Mouse (Mus musculus): ENCODE measurements at regions not wholly inside any gene's neighbourhood (a gene's known extent, or its start where the extent isn't known, plus 50 kb on each side); places are given as distances from the start of the nearest gene placed in this dataset.
A peak's percentile ranks its signal among the peaks of the same experiment; 100 is the strongest.

DNA sequence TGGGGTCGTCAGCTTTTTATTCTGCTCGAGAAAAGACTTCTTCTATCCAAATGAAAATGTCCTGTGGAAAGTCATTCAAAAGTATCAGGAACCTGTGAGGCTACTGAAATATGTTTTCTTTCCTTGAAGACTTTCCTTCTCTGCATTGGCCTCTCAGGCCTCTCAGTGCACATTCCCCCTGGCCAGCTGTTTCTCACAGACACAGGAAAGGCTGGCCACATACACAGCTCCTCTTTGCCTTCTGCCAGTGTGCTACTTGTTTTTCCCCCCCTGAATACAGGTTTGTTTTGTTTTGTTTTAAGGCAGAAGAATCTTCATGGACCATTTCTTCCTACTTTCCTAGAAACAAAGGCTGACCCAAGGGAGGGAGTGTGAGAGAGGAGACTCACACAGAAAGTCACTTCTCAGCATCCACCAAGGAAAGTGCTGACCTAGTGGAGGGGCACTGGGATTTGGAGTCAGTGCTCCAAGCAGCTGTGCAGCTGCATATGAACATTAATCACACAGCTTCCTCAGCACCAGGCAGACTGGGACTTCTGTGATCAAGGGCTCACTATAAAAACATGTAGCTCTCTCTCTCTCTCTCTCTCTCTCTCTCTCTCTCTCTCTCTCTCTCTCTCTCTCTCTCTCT lies 324.0 kb downstream of the Etaa1 start:
- no peak for DNase-seq (ENCODE audit: low spot score)

DNA sequence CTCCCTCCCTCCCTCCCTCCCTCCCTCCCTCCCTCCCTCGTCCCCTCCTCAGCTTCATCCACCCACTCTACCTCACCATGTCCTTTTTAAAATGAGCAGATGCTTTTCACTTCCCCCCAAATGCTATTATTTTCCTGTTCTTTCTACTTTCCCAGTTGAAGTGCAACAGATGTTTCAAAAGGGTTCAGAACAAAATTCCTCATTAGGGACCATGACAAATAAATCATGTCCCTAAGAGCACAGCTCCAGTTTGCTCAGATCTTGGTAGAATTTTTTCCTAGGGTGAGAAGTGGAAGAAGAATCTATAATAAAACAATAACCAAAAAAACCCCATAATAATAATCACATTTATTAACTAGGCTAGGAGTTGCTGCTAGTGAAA lies 323.5 kb downstream of the Etaa1 start:
- DNase-seq (ENCODE audit: low spot score) = no peak

DNA sequence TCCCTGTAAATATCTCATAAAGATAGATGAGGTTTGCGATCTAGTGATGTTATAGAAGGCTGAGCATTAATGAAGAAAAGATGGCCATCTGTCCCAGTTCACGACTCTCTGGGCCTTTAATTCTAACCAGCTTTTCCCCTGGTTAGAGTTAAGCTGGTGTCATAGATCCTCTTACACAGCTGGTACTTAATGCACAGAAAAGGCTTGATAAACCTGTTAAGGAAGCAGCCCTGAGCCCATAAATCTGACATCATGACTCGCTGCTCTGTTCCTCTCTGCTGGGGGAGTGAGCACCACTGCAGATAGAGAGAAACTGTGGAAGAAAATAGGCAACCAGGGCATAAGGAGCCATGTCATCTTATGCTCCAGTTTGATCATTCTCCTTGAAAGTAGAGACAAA lies 316.5 kb downstream of the Etaa1 start:
- no peak for DNase-seq (ENCODE audit: low spot score)

DNA sequence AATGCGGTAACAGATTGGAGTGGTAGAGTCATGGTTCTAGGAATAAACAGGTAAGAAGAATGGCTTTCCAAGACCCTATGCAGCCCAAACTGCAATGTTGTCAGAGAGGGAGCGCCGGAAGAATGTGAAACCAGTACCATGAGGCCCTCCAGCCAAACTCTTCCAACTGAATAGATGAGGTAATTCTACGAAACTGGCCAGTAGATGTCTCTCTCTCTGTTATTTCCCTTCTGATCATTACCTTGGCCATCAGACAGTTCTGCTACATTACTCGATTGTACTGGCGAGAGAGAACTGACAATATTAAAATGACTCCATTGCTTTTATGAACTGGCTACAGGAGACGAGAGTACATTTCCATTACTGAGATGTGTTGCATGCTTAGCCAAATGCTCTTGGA lies 313.8 kb downstream of the Etaa1 start:
- DNase-seq (ENCODE audit: low spot score) = no peak

DNA sequence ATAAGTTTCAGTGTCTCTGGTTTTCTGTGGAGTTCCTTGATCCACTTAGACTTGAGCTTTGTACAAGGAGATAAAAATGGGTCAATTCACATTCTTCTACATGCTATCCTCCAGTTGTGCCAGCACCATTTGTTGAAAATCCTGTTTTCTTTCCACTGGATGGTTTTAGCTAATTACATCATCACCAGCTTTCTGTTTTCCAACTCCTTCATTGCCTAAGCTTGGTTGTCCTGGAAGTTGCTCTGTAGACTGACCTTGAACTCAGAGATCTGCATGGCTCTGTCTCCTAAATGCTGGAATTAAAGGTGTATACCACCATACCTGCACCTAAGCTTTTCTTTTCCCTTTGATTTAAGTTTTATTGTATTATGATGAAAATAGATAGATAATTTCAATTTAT lies 306.2 kb downstream of the Etaa1 start:
- no peak for DNase-seq (ENCODE audit: low spot score)

DNA sequence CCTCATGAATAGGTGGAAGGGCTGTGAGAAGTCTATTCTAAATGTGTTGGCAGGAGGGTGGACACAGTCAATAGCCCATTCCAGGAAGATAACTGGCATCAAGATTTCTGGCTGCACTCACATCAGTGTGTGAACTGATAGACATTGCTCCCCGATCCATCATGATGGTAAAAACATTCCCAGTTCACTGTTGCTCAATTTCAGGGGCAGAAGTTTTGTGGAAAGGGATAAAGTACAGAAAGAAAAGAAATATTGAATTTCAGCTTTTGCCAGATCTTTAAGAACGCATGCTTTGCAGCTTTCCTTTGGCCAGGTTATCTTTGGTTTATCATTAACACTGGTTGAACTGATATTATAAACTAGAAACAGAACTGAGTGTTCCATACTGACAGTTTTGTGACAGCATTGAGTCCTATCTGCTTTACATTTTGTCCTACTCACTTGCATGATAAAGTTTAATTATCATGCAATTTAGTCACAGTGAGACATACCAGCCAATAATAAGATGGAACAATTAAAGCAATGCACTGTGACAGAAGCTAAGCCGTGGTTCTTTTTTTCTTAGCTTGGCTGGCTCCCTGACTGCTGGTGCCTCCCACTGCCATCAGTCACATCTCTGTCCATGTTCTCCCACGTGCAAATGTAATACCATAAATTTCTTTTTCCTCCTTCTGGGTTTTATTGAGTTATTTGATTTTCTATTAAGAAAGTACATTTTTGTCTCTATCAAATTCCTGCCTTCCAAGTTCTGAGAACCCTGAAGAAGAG lies 302.1 kb downstream of the Etaa1 start:
- no peak for DNase-seq (ENCODE audit: low spot score)

DNA sequence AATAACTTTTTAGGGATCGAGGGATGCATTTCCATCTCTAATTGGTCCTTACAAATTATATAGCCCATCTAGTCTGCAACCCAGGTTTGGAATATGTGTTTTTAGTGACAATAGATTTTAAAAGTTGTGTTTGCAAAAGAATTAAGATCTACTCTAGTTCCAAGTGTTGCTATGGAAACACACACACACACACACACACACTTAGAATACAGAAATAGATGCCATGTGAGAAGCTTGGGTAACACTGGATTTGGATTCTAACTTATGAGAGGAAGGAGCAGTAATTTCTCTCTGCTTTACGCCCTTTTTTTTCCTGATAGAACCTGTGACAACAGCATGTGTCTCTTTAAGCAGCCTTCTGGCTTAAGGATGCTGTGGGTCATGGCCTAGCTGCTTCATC lies 297.8 kb downstream of the Etaa1 start:
- DNase-seq (ENCODE audit: low spot score) = no peak

DNA sequence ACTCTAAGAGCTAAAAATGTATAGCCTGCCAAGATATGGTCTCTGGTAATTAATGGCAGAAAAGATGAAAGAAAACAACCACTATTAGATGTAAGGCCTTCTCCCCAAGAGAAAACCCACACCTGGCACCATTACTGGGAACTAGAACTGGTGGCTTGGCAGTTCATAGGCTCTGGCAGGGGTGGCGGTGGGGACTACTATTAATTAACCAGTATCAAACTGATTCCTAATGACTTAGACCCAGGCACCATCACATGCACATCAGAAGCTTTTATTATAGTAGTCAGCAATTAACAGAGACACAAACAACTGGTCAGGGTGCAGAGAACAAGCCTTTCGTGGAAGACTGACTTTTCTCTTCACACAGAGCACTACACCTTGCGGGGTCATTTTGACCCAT lies 296.0 kb downstream of the Etaa1 start:
- DNase-seq (ENCODE audit: low spot score) = no peak

DNA sequence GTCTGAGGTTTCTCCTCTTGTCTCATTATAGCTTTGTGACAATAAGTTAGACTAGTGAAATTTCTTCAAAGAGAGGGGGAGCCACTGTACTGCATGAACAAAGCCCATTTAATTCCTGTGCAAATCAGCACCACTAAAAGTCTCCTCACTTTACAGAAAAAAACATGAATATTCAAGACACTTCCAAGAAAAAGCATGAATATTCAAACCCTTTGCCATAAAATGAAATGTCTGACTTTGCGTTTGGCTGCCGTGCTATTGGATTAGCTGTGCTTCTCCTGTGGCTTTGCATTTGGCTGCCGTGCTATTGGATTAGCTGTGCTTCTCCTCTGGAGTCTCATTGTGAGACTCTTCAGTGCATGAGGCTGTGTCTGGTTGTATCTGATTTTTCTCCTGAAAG lies 295.4 kb downstream of the Etaa1 start:
- no peak for DNase-seq (ENCODE audit: low spot score)

DNA sequence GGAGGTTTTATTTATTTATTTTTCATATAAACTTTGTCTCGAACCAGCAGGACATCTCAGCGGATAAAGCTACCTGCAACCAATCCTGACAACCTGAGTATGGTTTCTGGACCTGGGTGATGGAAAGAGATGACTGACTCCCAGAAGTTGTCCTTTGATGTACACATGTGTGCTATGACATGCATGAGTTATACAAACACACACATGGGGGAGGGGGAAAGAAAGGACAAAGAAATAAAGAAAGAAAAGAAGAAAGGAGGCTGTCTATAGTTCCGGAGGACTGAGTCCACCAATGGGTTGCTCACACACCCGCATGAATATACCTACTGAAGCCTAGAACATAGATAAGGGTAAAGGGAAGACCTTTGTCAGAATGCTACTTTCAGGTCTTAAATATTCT lies 295.0 kb downstream of the Etaa1 start:
- DNase-seq (ENCODE audit: low spot score) = no peak

DNA sequence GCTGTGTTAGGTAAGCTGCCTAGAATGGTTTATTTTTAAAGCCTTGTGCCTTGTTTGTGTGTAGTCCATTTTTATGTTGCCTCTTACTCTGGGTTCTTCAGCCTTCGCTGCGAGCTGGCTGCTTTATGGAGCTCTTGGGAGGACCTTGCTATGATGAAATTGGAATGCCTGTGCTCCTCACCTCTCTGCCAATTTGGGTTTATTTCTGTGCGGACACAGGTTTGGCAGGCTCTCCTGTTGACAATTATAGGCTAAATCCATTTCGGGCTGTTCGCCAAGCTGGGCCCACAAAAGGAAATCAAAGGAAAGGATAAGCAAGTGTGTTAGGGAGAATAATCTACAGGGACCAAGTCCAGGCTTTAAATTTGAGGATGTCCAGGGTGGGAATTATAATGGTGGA lies 289.8 kb downstream of the Etaa1 start:
- peak; percentile 15 for DNase-seq (ENCODE audit: low spot score)

DNA sequence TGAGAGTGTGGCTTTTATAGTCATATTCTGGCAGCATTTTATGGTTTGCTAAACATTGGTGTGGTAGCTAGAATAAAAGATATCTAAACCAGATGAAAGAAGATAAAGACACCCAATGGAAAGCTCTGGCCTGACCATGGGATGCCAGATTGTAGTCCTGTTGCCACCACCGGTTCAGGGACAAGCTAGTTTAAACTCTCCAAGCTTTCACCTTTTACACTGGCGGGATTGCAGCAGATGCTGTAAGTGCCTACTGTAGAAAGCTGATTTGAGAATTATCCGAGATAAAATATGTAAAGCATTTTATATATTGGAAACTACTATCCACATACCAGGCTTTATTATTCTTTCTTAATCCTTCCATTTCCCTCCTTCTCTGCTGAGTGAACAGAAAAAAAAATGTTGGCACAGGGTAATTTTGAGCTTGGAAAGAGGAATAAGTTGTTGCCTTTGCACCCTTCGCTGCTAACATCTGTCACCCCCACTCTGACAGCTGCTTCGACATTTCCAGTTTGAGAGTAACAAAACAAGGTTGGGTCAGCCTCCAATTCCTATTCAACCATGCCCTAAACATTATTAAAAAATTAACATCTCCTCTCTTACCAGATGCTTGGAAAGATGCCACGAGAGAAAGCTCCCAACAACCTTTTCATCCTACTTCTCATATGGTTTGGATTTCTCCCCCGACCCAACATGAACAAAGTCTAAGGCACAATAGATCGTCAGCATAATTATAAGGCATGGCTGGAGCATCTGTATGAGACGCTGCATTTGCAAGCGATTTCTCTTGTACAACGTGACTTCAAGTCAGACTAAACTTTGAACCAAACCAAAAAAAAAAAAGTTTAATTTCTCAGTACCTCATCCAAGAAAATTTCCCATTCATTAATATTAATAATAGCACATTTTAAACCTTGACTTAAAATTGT lies 287.8 kb downstream of the Etaa1 start:
- no peak for DNase-seq (ENCODE audit: low spot score)

DNA sequence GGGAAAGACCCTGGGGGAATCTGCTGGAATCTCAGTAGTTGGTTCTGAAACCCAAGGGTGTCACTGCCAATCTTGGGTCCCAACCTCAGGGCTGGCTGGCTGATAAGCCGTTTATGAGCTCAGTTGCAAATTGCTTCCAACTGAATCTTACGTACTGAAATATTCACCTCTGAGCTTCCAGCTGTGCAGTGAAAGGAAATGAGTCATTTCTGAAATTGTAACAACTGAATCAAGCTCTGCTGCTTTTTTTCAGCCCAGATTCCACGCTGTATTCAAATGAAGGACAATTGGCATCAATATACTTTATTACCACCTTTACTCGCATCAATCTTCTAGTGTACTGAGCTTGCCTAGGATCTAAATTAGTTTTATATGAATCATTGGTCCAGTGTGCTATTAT lies 272.7 kb downstream of the Etaa1 start:
- DNase-seq (ENCODE audit: low spot score) = no peak

DNA sequence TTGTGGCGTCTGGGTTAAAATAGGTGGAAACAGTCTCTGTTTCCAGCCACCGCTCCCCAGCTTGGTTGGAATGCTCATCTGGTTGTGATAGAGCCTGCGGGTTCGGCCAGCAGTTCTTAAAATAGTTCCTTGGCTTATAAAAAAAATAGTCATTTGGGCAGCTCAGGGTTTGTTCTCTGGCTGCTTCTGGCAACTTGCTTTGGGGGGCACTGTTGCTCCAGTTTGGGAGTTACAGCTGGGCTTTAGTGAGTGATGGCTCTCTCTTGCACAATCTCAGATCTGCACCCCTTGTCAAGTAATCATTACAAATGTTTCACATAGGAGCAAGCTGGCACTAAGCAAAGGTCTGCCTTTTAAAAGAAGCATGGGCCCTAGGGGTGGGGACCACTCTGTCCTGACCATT lies 268.0 kb downstream of the Etaa1 start:
- peak; percentile 75 for DNase-seq (ENCODE audit: low spot score)

DNA sequence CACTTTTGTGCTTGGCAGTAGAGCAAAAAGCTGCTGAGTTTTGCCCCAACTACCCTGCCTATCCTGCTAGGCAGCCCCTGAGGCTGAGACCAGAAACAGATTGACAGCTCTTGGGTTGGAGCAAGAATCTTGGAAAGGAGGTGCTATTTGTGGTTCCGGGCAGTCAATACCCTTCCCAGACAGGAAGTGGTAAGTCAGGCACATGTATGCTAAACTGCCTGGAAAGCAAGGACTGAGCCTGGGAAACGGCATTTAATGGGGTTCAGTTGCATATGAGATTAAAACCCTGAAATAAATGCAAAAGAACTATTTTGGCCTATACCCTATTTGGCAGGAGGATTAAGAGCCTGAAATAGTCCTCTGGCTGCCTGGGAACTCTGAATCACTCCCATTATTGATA lies 266.9 kb downstream of the Etaa1 start:
- peak; percentile 18 for DNase-seq (ENCODE audit: low spot score)

DNA sequence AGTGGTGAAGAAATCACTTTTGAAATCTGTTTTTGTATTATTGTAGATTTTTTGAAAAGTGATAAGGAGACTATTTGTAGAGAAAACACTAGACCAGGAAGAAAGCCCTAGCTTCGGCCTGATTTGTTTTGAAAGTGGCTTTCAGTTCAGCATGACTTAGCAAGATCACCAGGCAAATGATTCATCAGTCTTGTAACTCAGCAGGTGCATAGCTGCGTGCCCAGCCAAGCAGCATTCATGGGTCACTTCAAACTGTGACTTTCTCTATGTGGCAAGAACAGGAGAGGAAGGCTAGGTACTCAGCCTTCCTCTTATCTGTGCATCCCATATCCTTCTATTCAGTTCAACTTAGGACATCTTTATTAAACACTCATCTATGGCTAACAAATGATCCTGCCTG lies 259.5 kb downstream of the Etaa1 start:
- DNase-seq (ENCODE audit: low spot score) = no peak

DNA sequence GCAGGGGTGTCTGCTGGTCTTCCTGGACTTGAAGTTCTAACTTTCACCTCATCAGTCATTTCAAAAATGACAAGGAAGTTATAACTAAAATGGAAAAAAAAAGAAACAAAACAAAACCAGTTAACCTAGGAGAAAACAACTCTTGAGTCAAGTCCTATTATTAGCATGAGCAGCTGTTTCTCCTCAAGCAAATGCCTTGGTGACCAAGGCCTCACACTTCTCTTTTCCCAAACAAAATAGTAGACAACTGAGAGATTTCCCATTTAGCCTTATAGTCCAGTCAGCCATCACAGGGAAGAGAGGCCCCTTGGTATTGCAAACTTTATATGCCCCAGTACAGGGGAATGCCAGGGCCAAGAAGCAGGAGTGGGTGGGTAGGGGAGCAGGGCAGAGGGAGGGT lies 244.9 kb downstream of the Etaa1 start:
- no peak for DNase-seq (ENCODE audit: low spot score)

DNA sequence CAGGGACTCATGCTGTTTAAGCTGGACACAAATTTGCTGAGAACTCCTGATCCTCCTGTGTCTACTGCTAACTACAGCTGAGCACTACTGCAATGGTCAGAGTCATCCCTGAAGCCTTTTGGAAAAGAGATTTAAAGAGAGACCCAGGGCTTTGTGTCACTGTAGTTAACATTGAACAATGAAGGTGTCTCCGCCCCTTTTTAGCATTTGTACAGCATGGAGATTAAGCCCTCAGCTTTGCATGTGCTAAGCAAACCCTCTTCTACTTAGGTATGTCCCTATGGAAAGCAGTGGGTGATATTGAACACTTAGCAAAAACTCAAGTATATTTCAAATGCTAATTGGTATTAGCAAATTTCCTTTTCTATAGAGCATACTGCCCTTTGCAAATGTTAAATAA lies 231.6 kb downstream of the Etaa1 start:
- no peak for DNase-seq (ENCODE audit: low spot score)

DNA sequence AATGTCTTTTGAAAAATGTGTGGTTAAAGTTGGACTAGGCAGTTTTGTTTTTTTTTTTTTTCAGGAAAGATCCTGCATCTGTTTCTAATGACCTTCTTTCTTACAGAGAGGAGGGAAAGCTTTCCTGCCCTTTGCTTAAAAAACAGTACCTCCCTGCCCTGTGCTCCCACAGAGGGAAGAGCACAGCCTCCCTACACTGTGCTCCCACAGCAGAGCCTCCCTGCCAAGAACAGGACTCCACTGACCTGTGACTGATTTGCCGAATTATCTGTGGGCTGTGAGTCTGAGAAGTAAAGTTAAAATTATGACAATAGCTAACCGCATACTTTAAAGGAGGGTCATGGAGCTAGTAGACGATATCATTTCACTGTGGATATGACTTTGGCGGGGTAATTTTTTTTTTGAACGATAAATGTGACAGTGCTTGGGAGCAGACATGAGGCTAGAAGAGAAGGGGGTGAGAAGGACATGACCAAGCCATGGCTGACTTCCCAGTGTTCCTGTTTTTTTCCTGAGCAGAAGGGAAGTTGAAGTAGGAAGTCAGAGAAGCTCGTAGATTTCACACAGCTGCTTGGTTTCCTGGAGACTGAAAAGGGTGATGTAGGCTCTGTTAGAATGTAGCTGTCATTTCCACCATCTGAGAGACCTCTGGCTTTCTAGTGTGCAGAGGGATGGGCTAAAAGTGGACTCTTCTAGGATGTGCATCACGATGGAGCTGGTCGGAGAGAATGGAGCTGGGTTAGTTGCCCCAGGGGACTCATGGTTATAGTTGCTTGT lies 226.2 kb downstream of the Etaa1 start:
- DNase-seq (ENCODE audit: low spot score) = peak; percentile 6

DNA sequence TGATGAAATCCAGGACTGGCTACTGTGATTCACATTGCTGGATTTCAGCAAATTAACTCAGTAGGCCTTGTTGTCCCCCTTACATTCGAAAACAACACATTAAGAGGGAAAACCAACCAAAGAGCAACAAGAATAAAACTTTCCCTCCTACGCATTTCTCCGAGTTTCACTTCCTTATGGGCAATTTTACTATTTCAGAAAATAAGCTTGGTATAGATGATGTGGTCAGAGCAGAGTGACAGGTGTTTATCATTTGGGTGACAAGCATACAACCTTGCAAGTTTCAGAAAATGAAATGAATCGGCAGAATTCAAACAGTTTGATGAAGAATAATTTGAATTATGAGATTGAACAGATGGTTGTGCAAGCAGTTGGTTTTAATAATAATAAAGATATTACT lies 220.6 kb downstream of the Etaa1 start:
- no peak for DNase-seq (ENCODE audit: low spot score)

DNA sequence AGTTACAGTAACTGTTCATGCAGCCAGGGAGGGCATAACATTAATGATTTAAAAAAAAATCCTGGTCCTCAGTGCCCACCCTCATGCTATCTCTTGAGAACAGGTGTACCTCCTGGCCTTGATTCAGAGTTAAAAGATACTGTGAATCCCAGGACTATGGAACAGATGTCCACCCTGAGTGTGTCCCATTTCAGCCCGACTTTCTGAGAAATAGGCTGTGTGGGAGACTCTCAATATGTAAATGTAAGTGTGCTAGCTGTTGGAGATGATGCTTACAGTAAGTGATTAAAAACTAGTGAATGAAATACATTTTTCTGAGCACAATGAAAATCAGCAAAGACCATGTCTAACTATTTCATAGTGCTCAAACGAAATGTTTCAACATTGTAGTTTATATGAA lies 219.2 kb downstream of the Etaa1 start:
- DNase-seq (ENCODE audit: low spot score) = no peak

DNA sequence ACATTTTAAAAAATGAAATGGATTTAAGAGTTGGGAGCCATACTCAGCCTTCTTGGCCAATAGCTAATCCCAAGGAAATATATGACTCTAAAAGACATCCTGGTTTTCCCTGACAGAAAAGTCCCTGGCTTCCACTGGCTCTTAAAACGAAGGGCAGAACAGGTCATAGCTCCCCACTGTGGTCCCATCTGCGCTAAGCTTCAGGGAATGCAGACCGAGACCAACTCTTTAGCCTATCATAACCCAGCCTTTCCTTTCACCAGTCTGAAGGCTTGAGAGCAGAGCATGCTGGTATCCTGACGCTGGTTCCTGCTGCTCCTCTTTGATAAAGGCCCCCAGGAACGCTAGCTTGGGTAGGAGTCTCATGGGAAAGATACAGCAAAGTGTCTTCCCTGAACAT lies 214.8 kb downstream of the Etaa1 start:
- DNase-seq (ENCODE audit: low spot score) = no peak
